Mouse (Mus musculus): ENCODE measurements at regions not wholly inside any gene's neighbourhood (a gene's known extent, or its start where the extent isn't known, plus 50 kb on each side); places are given as distances from the start of the nearest gene placed in this dataset.

GRCm38 (mm10) chr11:18216762-18217161 is 263.1 kb upstream of the Etaa1 start:
- TF ChIP-seq CTCF (IDR thresholded peaks at IDR 0.05; ENCODE audit: low read depth) (no peak), EP300 (IDR thresholded peaks at IDR 0.05; ENCODE audit: low read depth) (0 out of 2 replicates have a peak, but pooled peaks have one; percentile 21)

Data from liver, embryonic 14.5 days (tissue).